Mouse (Mus musculus) cerebellum, adult 2 months (tissue): ENCODE results near the gene Hs3st5. TPM values are rescaled to one million over a fixed set of nuclear protein-coding genes. Genes with fewer than 3 reads are reported as not detected.

Source experiments
- DNase-seq, 2 experiments: peaks; one replicate each; pipeline ENCODE4 v3.0.0; 2021
- H3K27ac ChIP-seq: fragments of 200-500 bp; 2 replicates; pipeline ENCODE4 v1.5.1; 2012; ENCODE audit warnings: low read length, control low read depth, inconsistent platforms; ENCODE audit not compliant: insufficient read depth
- H3K27me3 ChIP-seq: fragments of 200-500 bp; 2 replicates; pipeline ENCODE4 v1.6.1; 2012; ENCODE audit warnings: inconsistent platforms, mild to moderate bottlenecking, low read length, moderate library complexity; ENCODE audit not compliant: control insufficient read depth, insufficient read depth
- H3K4me1 ChIP-seq: fragments of 200-500 bp; 2 replicates; pipeline ENCODE4 v1.6.1; 2011; ENCODE audit warnings: low read length; ENCODE audit not compliant: control insufficient read depth, insufficient read depth
- H3K4me3 ChIP-seq: fragments of 200-500 bp; replicated peaks from 2 replicates; pipeline ENCODE3; 2011; ENCODE audit warnings: mild to moderate bottlenecking, low read depth, low read length, control low read depth; ENCODE audit not compliant: insufficient read depth
- CTCF ChIP-seq: fragments of 200-500 bp; IDR thresholded peaks from 2 replicates; pipeline ENCODE4 v1.5.1; 2011; ENCODE audit warnings: low read depth, mild to moderate bottlenecking, control low read depth, low read length, moderate library complexity, borderline replicate concordance; ENCODE audit not compliant: insufficient read depth
- POLR2A ChIP-seq: fragments of 200-500 bp; IDR thresholded peaks from 2 replicates; pipeline ENCODE4 v1.6.1; 2011; ENCODE audit warnings: low read length, control low read depth, borderline replicate concordance; ENCODE audit not compliant: insufficient read depth
- WGBS: fragments of 180-500 bp; shearing (Covaris S2); methylation state at CpG from one replicate; pipeline ENCODE4 v1.1.7; 2018; 5-methylcytosine and 5-hydroxymethylcytosine counted together
- polyA plus RNA-seq: library from polyadenylated mRNA; depleted of rRNA; stranded (reverse); fragments of >200 nt; gene quantifications from 2 replicates; pipeline ENCODE4 v1.2.3, GENCODE M21; 2012

Hs3st5 gene
- polyA plus RNA-seq, 1 experiment: 8.1 TPM

DNA sequence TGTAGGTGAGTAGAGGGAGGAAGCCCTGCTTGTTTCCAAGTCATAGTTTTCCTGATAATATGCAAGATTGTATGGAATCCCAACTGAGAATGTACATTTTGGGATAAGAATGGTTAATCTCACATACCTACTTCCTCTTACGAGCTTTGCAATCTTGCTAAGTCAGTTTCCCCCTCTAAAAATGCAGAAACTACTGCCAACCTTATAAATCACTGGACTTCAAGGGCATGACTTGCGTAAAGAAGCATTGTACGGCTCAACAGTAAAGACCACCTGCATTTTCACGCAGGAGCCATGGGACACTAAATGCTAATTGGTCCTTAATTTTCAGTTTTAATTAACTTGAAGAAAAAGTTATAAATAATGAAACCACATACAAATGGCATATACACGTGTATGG, 144.0 kb downstream of the Hs3st5 start:
- no peaks in the 10 kb centered on the region for H3K27me3 ChIP-seq
- H3K27ac ChIP-seq: no peak overlapping the region
- WGBS: 89% methylated on average over 5 of the region's 5 CpGs
- TF ChIP-seq POLR2A: no peak
- H3K4me1 ChIP-seq: no peaks in the 10 kb centered on the region
- no peak overlapping the region for H3K4me3 ChIP-seq
- DNase-seq: no peak

DNA sequence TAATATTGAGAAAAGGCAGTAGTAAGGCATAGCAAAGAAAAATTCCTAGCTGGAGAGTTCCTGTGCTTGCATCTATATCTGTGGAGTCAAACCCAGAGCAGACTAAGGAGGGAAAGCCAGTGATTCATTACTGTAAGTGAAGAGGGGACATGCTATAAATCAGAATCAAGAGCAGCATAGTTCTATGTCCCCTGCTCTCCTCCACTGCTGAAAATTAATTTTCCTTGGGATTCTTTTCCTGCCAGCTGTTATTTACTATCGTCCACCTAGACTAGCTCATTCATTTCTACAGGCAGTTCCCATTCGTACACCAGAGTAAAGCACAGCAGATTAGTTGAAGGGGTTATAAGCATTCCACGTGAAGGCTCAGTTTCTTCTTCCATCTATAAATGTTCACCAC, 207.4 kb downstream of the Hs3st5 start:
- H3K4me1 ChIP-seq: no peaks in the 10 kb centered on the region

DNA sequence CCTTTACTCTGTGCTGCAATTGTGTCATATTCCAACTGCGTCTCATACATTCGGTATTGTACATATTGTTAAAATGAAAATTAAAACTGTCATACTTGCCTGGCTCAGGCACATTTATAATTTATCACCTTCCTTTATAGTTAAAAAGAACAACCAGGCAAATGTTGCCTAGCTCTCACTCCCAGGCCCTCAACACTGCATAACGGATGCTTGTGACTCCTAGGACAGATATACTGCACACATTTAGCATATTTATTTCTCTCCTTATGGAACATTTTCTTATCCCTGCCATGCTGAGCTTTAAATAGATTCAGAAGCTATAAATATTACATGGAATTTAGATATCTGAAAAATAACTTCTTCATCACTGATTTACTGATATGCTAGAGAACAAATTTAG, 219.6 kb downstream of the Hs3st5 start:
- TF ChIP-seq POLR2A (no peak), CTCF (no peak)
- H3K4me3 ChIP-seq: no peak overlapping the region
- WGBS: 96% methylated on average over 3 of the region's 3 CpGs

More for the DNA sequence above, 207.4 kb downstream of the Hs3st5 start:
- H3K4me3 ChIP-seq: no peak overlapping the region
- TF ChIP-seq CTCF: no peak
- no peak for TF ChIP-seq POLR2A
- H3K27me3 ChIP-seq: no peaks in the 10 kb centered on the region
- H3K27ac ChIP-seq: no peak overlapping the region
- 84% methylated on average over 3 of the region's 3 CpGs for WGBS
- no peak for DNase-seq

DNA sequence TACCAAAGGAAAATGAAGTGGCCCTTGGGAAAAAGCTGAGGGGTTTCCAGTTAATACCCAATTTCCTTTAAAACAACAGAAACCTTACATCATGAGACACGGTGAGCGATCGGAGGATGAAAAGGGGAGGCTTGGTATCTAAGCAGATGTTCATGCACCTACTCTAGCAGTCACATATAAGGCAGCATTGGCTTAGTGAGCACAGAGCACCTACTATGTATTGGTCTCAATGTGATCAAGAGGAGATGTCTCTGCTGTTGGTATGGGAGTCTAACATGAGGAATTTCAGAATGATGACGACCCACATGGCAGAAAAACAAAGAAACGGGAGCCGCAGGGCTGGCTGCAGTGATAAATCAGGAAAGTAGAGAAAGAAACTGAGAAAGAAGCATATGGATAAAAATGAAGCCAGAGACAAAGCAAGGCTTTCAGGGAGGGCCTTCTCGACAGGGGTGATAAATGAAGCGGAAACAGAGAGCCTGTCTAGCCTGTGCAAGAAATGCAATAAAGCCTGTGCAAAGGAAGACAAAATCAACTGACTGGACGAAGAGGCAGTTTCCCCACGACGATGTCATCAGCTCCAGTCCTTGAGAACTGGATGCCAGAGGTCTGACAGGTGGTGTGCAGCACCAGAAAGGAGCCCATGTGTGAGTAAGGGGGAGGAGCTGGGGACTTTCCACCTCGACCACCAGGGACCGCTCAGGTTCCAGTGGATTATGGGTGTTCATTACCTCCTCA, 222.9 kb downstream of the Hs3st5 start:
- TF ChIP-seq POLR2A (no peak), CTCF (no peak)
- H3K27ac ChIP-seq: no peak overlapping the region
- WGBS: 9% methylated on average over 13 of the region's 13 CpGs
- no peak overlapping the region for H3K4me3 ChIP-seq
- peak; percentile 20 to 36 for DNase-seq
- H3K27me3 ChIP-seq: no peaks in the 10 kb centered on the region
- H3K4me1 ChIP-seq: peaks cover 5% of the 10 kb centered on the region; the same call in 1 of the 2 replicates

More for the DNA sequence above, 219.6 kb downstream of the Hs3st5 start:
- H3K4me1 ChIP-seq: peaks cover 5% of the 10 kb centered on the region; the same call in 1 of the 2 replicates
- H3K27ac ChIP-seq: no peak overlapping the region
- no peaks in the 10 kb centered on the region for H3K27me3 ChIP-seq
- no peak for DNase-seq

DNA sequence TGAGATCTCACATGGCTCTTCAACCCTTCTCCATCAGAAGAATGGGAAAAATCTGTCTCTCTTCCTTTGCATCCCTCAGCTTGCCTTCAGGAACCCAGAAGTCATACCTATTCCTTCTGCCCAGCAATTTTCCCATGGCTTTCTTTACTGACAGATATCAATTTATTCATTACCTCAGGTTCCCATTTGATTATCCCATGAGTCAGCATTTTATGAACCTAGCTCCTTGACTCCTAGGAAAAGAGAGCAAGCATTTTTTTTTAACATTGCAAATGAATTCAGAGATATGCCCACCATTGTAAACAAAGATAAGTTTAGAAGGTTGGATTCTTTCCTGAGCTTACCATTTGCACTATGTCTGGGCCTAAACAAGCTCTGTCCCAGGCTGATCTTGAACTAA, 232.8 kb downstream of the Hs3st5 start:
- Histone ChIP-seq H3K27me3 (no peaks in the 10 kb centered on the region), H3K27ac (no peak overlapping the region), H3K4me3 (no peak overlapping the region), H3K4me1 (no peaks in the 10 kb centered on the region)
- no peak for DNase-seq
- TF ChIP-seq CTCF: no peak
- TF ChIP-seq POLR2A: no peak

- Histone ChIP-seq H3K4me3 (no peak overlapping the region), H3K27ac (no peak overlapping the region), H3K4me1 (no peaks in the 10 kb centered on the region; the same call in 1 of the 2 replicates), H3K27me3 (no peaks in the 10 kb centered on the region)
- no peak for TF ChIP-seq POLR2A
- TF ChIP-seq CTCF: no peak
- peak in 1 of 2 experiments; percentile 10 for DNase-seq
- 63% methylated on average over 1 of the region's 1 CpGs for WGBS
Observed at GRCm38 (mm10) chr10:36750021-36750420, 243.4 kb downstream of the Hs3st5 start.

GRCm38 (mm10) chr10:36754471-36754870, 247.9 kb downstream of the Hs3st5 start:
- TF ChIP-seq POLR2A: no peak
- no peak for TF ChIP-seq CTCF
- WGBS: 19% methylated on average over 1 of the region's 1 CpGs

GRCm38 (mm10) chr10:36773595-36773994, 267.0 kb downstream of the Hs3st5 start:
- H3K27ac ChIP-seq: no peak overlapping the region
- TF ChIP-seq CTCF: no peak
- TF ChIP-seq POLR2A: no peak
- no peaks in the 10 kb centered on the region for H3K4me1 ChIP-seq
- no peaks in the 10 kb centered on the region for H3K27me3 ChIP-seq
- DNase-seq: no peak
- no peak overlapping the region for H3K4me3 ChIP-seq

More at GRCm38 (mm10) chr10:36754471-36754870, 247.9 kb downstream of the Hs3st5 start:
- no peak overlapping the region for H3K4me3 ChIP-seq
- no peak overlapping the region for H3K27ac ChIP-seq
- no peak for DNase-seq
- no peaks in the 10 kb centered on the region; the same call in 1 of the 2 replicates for H3K4me1 ChIP-seq
- H3K27me3 ChIP-seq: no peaks in the 10 kb centered on the region
